Mouse (Mus musculus): ENCODE measurements around the gene Gm21095. TPM values are rescaled to one million over a fixed set of nuclear protein-coding genes. Genes with fewer than 3 reads are reported as not detected.
"Not testable (repeated sequence)": the region's sequence is repeated elsewhere in the genome, so short reads cannot be mapped to it uniquely, and the experiment has no call there.

Gene Gm21095
- total RNA-seq (2014; fragmentation: Nextera tagmentation) (not detected in 2 replicates), total RNA-seq (2017) (not detected in 2 replicates), polyA plus RNA-seq (2012) (not detected in 2 replicates)

GRCm38 (mm10) chrY:84096979-84097378 lies at the start of gene Gm21095:
Gene Gm21095, plus strand, starts transcription at chrY:84097279.
- H3K36me3 ChIP-seq (replicated peaks); H3K27me3 ChIP-seq (ENCODE audit: insufficient read depth, low read length); H3K4me3 ChIP-seq (ENCODE audit: low read depth, low read length); H3K9me3 ChIP-seq (replicated peaks); ATAC-seq (ENCODE audit: extremely low read depth, insufficient number of reproducible peaks, low FRiP score, poor library complexity, severe bottlenecking); H3K4me1 ChIP-seq (ENCODE audit: insufficient read depth, low read depth, low read length); DNase-seq (ENCODE audit: low spot score): not testable (repeated sequence)

Measured in G1E (cell line).